17 mouse cellular contexts compared by ENCODE assay signal in genomic region chr17:71443273-71443672, GRCm38 (mm10).
"Had no signal": no experiment of that assay in that cellular context is flagged by ENCODE, and none has a peak within 500 bp of the region (broad histone marks: within the 10 kb centered on the region; RNA-seq: fewer than 3 reads in every experiment).

No protein-coding gene starts in this region.

- DNase-seq: lung, adult 2 months; lung, postnatal 14 days; lung, postnatal 36 days; right cerebral cortex, postnatal 14 days; thymus, adult 2 months; thymus, postnatal 25 days; thymus, postnatal 4 days had no signal

- H3K27me3 ChIP-seq: lung, embryonic 15.5 days; megakaryocyte, embryonic 14.5 days; midbrain, embryonic 13.5 days; midbrain, embryonic 15.5 days; neural tube, embryonic 12.5 days; stomach, embryonic 15.5 days had no signal

- H3K4me3 ChIP-seq: lung, embryonic 15.5 days; megakaryocyte, embryonic 14.5 days; midbrain, embryonic 13.5 days; midbrain, embryonic 15.5 days; neural tube, embryonic 12.5 days; stomach, embryonic 15.5 days had no signal

- H3K9me3 ChIP-seq: lung, embryonic 15.5 days; midbrain, embryonic 13.5 days; midbrain, embryonic 15.5 days; neural tube, embryonic 12.5 days; stomach, embryonic 15.5 days had no signal

- H3K4me1 ChIP-seq: lung, embryonic 15.5 days; megakaryocyte, embryonic 14.5 days; midbrain, embryonic 13.5 days; midbrain, embryonic 15.5 days; neural tube, embryonic 12.5 days; stomach, embryonic 15.5 days had no signal

- H3K9ac ChIP-seq: lung, embryonic 15.5 days; midbrain, embryonic 13.5 days; midbrain, embryonic 15.5 days; neural tube, embryonic 12.5 days; stomach, embryonic 15.5 days had no signal

- H3K4me2 ChIP-seq: lung, embryonic 15.5 days; midbrain, embryonic 11.5 days; midbrain, embryonic 13.5 days; midbrain, embryonic 15.5 days; neural tube, embryonic 12.5 days; stomach, embryonic 15.5 days had no signal

- H3K27ac ChIP-seq: lung, embryonic 15.5 days; macrophage; midbrain, embryonic 13.5 days; midbrain, embryonic 15.5 days; neural tube, embryonic 12.5 days; stomach, embryonic 15.5 days; stomach, postnatal 0 days had no signal

- ATAC-seq: lung, postnatal 0 days; midbrain, embryonic 13.5 days; midbrain, embryonic 15.5 days had no signal
